Mouse (Mus musculus) kidney, postnatal 0 days (tissue): ENCODE results near the gene Fbln2. TPM values are rescaled to one million over a fixed set of nuclear protein-coding genes. Genes with fewer than 3 reads are reported as not detected.
A peak's percentile ranks its signal among the peaks of the same experiment; 100 is the strongest.

Experiments used
- ATAC-seq: fragments of 200-750 bp; cut with Nextera tagmentation; replicated peaks from 2 replicates; pipeline ENCODE4 v1.8.0; 2017; ENCODE audit warnings: low read depth, moderate number of reproducible peaks, moderate TSS enrichment, moderate library complexity; ENCODE audit not compliant: low FRiP score
- DNase-seq: peaks from one replicate; pipeline ENCODE4 v3.0.0-alpha.2; 2016; ENCODE audit warnings: low spot score
- H3K27ac ChIP-seq: fragments of 300-500 bp; sonication (generic); 2 replicates; pipeline ENCODE4 v1.5.1; 2014; ENCODE audit warnings: mild to moderate bottlenecking
- H3K27me3 ChIP-seq: fragments of 300-500 bp; sonication (generic); 2 replicates; pipeline ENCODE4 v1.6.1; 2014; ENCODE audit warnings: low read length, mixed read lengths; ENCODE audit not compliant: insufficient read depth
- H3K36me3 ChIP-seq: fragments of 300-500 bp; sonication (generic); 2 replicates; pipeline ENCODE4 v1.6.1; 2014; ENCODE audit warnings: low read length, mixed read lengths; ENCODE audit not compliant: insufficient read depth
- H3K4me1 ChIP-seq: fragments of 300-500 bp; sonication (generic); replicated peaks from 2 replicates; pipeline ENCODE4 v1.6.1; 2014; ENCODE audit warnings: antibody characterized with exemption, low read length, mixed read lengths; ENCODE audit not compliant: insufficient read depth
- H3K4me2 ChIP-seq: fragments of 300-500 bp; sonication (generic); 2 replicates; pipeline ENCODE4 v1.6.1; 2014; ENCODE audit warnings: mild to moderate bottlenecking, low read length, moderate library complexity, mixed read lengths
- H3K4me3 ChIP-seq: fragments of 300-500 bp; sonication (generic); replicated peaks from 2 replicates; pipeline ENCODE4 v1.5.1; 2014; ENCODE audit warnings: low read depth, low read length
- H3K9ac ChIP-seq: fragments of 300-500 bp; sonication (generic); 2 replicates; pipeline ENCODE4 v1.6.1; 2014; ENCODE audit warnings: low read depth, low read length
- H3K9me3 ChIP-seq: fragments of 300-500 bp; sonication (generic); replicated peaks from 2 replicates; pipeline ENCODE4 v1.6.1; 2016; ENCODE audit warnings: low read length, inconsistent platforms, mixed read lengths
- CTCF ChIP-seq: IDR thresholded peaks from 2 replicates; pipeline ENCODE4 v1.5.1; 2016; ENCODE audit warnings: antibody characterized with exemption, low read depth, mild to moderate bottlenecking, moderate library complexity
- WGBS: fragments of 180-500 bp; shearing (Covaris S2); extraction: QIAGEN DNeasy Blood & Tissue Kit; methylation state at CpG from one replicate; pipeline ENCODE4 v1.1.7; 2014; 5-methylcytosine and 5-hydroxymethylcytosine counted together
- polyA plus RNA-seq: library from polyadenylated mRNA; unstranded; fragments of >200 nt; fragmentation: Nextera tagmentation; extraction: Ambion mirVana; gene quantifications from 2 replicates; pipeline ENCODE4 v1.2.1, GENCODE M21; 2015

Fbln2 gene
- polyA plus RNA-seq, 1 experiment from 2014 or later: 20.9 TPM

- Histone ChIP-seq H3K27me3 (no peaks in the 10 kb centered on the region), H3K4me3 (no peak overlapping the region), H3K36me3 (peaks cover 9% of the 10 kb centered on the region), H3K27ac (no peak overlapping the region), H3K9ac (no peak overlapping the region), H3K4me1 (no peaks in the 10 kb centered on the region), H3K4me2 (no peak overlapping the region), H3K9me3 (no peaks in the 10 kb centered on the region)
- no peak for TF ChIP-seq CTCF
- WGBS: 64% methylated on average over 3 of the region's 3 CpGs
- ATAC-seq (no peak), DNase-seq (no peak)
Observed at GRCm38 (mm10) chr6:91171396-91171895, 40.8 kb upstream of the Fbln2 start.

- H3K27me3 ChIP-seq: no peaks in the 10 kb centered on the region
- no peak overlapping the region for H3K4me3 ChIP-seq
- H3K27ac ChIP-seq: no peak overlapping the region
- H3K4me1 ChIP-seq: no peaks in the 10 kb centered on the region
- H3K36me3 ChIP-seq: peaks cover 9% of the 10 kb centered on the region; the same call in 1 of the 2 replicates
- no peak overlapping the region for H3K9ac ChIP-seq
- no peak overlapping the region for H3K4me2 ChIP-seq
- H3K9me3 ChIP-seq: no peaks in the 10 kb centered on the region
- ATAC-seq (no peak), DNase-seq (no peak)
- WGBS: 52% methylated on average over 2 of the region's 2 CpGs
- no peak for TF ChIP-seq CTCF
Observed at GRCm38 (mm10) chr6:91172381-91172780, 39.9 kb upstream of the Fbln2 start.

- Histone ChIP-seq H3K27ac (no peak overlapping the region), H3K9ac (no peak overlapping the region), H3K4me2 (no peak overlapping the region), H3K9me3 (no peaks in the 10 kb centered on the region), H3K27me3 (no peaks in the 10 kb centered on the region), H3K36me3 (peaks cover 9% of the 10 kb centered on the region; the same call in 1 of the 2 replicates), H3K4me1 (no peaks in the 10 kb centered on the region), H3K4me3 (no peak overlapping the region)
- DNase-seq (peak; percentile 75), ATAC-seq (peak; percentile 38; the same call in 1 of the 2 replicates)
- 47% methylated on average over 7 of the region's 7 CpGs for WGBS
- peak; percentile 80 for TF ChIP-seq CTCF
Observed at GRCm38 (mm10) chr6:91173221-91173880, 38.9 kb upstream of the Fbln2 start.

- Histone ChIP-seq H3K4me2 (no peak overlapping the region), H3K27me3 (no peaks in the 10 kb centered on the region), H3K27ac (no peak overlapping the region), H3K9me3 (no peaks in the 10 kb centered on the region), H3K4me1 (no peaks in the 10 kb centered on the region), H3K9ac (no peak overlapping the region), H3K4me3 (no peak overlapping the region), H3K36me3 (peaks cover 6% of the 10 kb centered on the region; the same call in 1 of the 2 replicates)
- DNase-seq (no peak), ATAC-seq (no peak)
- no peak for TF ChIP-seq CTCF
- WGBS: 59% methylated on average over 3 of the region's 3 CpGs
Observed at GRCm38 (mm10) chr6:91174211-91174610, 38.0 kb upstream of the Fbln2 start.

GRCm38 (mm10) chr6:91180767-91181171, 31.5 kb upstream of the Fbln2 start:
- DNase-seq (no peak), ATAC-seq (no peak)
- Histone ChIP-seq H3K9me3 (no peaks in the 10 kb centered on the region), H3K9ac (no peak overlapping the region), H3K4me1 (no peaks in the 10 kb centered on the region), H3K4me2 (no peak overlapping the region), H3K4me3 (no peak overlapping the region), H3K27me3 (no peaks in the 10 kb centered on the region), H3K36me3 (no peaks in the 10 kb centered on the region), H3K27ac (no peak overlapping the region)
- TF ChIP-seq CTCF: no peak
- 57% methylated on average over 9 of the region's 9 CpGs for WGBS

- WGBS: 49% methylated on average over 2 of the region's 2 CpGs
- no peak for DNase-seq
- H3K36me3 ChIP-seq: no peaks in the 10 kb centered on the region
- TF ChIP-seq CTCF: no peak
- H3K4me2 ChIP-seq: no peak overlapping the region
- no peak overlapping the region for H3K4me3 ChIP-seq
- H3K27ac ChIP-seq: no peak overlapping the region
- no peak for ATAC-seq
- H3K9me3 ChIP-seq: no peaks in the 10 kb centered on the region
- H3K4me1 ChIP-seq: no peaks in the 10 kb centered on the region
- no peaks in the 10 kb centered on the region for H3K27me3 ChIP-seq
- H3K9ac ChIP-seq: no peak overlapping the region
Observed at GRCm38 (mm10) chr6:91181320-91181719, 30.9 kb upstream of the Fbln2 start.
